Mouse (Mus musculus) liver, embryonic 16.5 days (tissue): ENCODE data around the gene Pik3ap1. TPM values are rescaled to one million over a fixed set of nuclear protein-coding genes. Genes with fewer than 3 reads are reported as not detected.

Experiments used
- ATAC-seq: fragments of 200-750 bp; cut with Nextera tagmentation; 2 replicates; pipeline ENCODE4 v1.8.0; 2017; ENCODE audit warnings: low read depth, mild to moderate bottlenecking, moderate number of reproducible peaks, moderate library complexity
- H3K27ac ChIP-seq: fragments of 300-500 bp; sonication (generic); 2 replicates; pipeline ENCODE4 v1.5.1; 2014; ENCODE audit warnings: mild to moderate bottlenecking, low read length
- H3K27me3 ChIP-seq: fragments of 300-500 bp; sonication (generic); 2 replicates; pipeline ENCODE4 v1.6.1; 2014; ENCODE audit warnings: low read depth, low read length, mixed read lengths; ENCODE audit not compliant: control insufficient read depth, insufficient read depth
- H3K36me3 ChIP-seq: fragments of 300-500 bp; sonication (generic); 2 replicates; pipeline ENCODE4 v1.6.1; 2014; ENCODE audit warnings: mild to moderate bottlenecking; ENCODE audit not compliant: control insufficient read depth, insufficient read depth
- H3K4me1 ChIP-seq: fragments of 300-500 bp; sonication (generic); 2 replicates; pipeline ENCODE4 v1.6.1; 2014; ENCODE audit warnings: low read depth, low read length, mixed read lengths; ENCODE audit not compliant: control insufficient read depth
- H3K4me2 ChIP-seq: fragments of 300-500 bp; sonication (generic); 2 replicates; pipeline ENCODE4 v1.6.1; 2014; ENCODE audit warnings: low read depth, low read length, mixed read lengths
- H3K4me3 ChIP-seq: fragments of 300-500 bp; sonication (generic); 2 replicates; pipeline ENCODE4 v1.5.1; 2014; ENCODE audit warnings: low read depth, mild to moderate bottlenecking, low read length
- H3K9ac ChIP-seq: fragments of 300-500 bp; sonication (generic); 2 replicates; pipeline ENCODE4 v1.6.1; 2014; ENCODE audit warnings: low read depth, low read length
- H3K9me3 ChIP-seq: fragments of 300-500 bp; sonication (generic); replicated peaks from 2 replicates; pipeline ENCODE4 v1.6.1; 2016; ENCODE audit warnings: low read length; ENCODE audit not compliant: control insufficient read depth
- WGBS: fragments of 180-500 bp; shearing (Covaris S2); extraction: QIAGEN DNeasy Blood & Tissue Kit; methylation state at CpG from one replicate; pipeline ENCODE4 v1.1.7; 2014; ENCODE audit not compliant: insufficient replicate concordance; 5-methylcytosine and 5-hydroxymethylcytosine counted together
- polyA plus RNA-seq: library from polyadenylated mRNA; unstranded; fragments of >200 nt; fragmentation: Nextera tagmentation; extraction: Ambion mirVana; gene quantifications from 2 replicates; pipeline ENCODE4 v1.2.1, GENCODE M21; 2015

Gene Pik3ap1
- polyA plus RNA-seq, 1 experiment from 2014 or later, result 17.9 TPM

GRCm38 (mm10) chr19:41374658-41375057 lies 10.2 kb downstream of the Pik3ap1 start:
- WGBS, result 61% methylated on average over 5 of the region's 5 CpGs
- H3K36me3 ChIP-seq, result peaks cover 7% of the 10 kb centered on the region; the same call in 1 of the 2 replicates
- H3K4me2 ChIP-seq, result no peak overlapping the region
- H3K4me3 ChIP-seq, result no peak overlapping the region
- no peaks in the 10 kb centered on the region for H3K9me3 ChIP-seq
- no peak overlapping the region for H3K9ac ChIP-seq
- ATAC-seq, result no peak
- H3K4me1 ChIP-seq, result peaks cover 4% of the 10 kb centered on the region; the same call in 1 of the 2 replicates
- no peaks in the 10 kb centered on the region for H3K27me3 ChIP-seq
- H3K27ac ChIP-seq, result no peak overlapping the region

- no peak overlapping the region for H3K4me2 ChIP-seq
- ATAC-seq, result no peak
- peaks cover 7% of the 10 kb centered on the region; the same call in 1 of the 2 replicates for H3K36me3 ChIP-seq
- no peaks in the 10 kb centered on the region for H3K9me3 ChIP-seq
- no peak overlapping the region for H3K27ac ChIP-seq
- 31% methylated on average over 4 of the region's 4 CpGs for WGBS
- no peaks in the 10 kb centered on the region for H3K27me3 ChIP-seq
- H3K9ac ChIP-seq, result no peak overlapping the region
- H3K4me3 ChIP-seq, result no peak overlapping the region
- H3K4me1 ChIP-seq, result peaks cover 4% of the 10 kb centered on the region; the same call in 1 of the 2 replicates
Observed at GRCm38 (mm10) chr19:41372322-41372721, 12.6 kb downstream of the Pik3ap1 start.

DNA sequence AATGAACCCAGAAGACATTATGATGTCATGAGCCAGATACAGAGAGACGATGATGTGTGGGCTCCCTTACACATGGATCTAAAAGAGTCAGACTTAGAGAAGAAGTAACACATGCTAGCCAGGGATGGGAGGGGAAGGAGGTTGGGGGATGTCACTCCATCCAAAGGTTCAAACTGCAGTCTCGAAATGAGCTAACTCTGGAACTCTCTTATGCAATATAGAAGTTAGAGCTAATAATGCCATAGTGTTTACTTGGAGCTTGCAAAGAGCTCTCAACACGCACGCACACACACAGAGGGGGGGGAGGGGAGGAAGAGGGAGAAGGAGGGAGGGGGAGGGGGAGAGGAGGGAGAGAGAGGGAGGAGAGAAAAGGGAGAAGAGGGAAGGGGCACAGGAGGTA lies 13.5 kb downstream of the Pik3ap1 start:
- Histone ChIP-seq H3K9ac (no peak overlapping the region), H3K4me2 (no peak overlapping the region), H3K27me3 (no peaks in the 10 kb centered on the region), H3K4me1 (peaks cover 4% of the 10 kb centered on the region; the same call in 1 of the 2 replicates), H3K27ac (no peak overlapping the region), H3K9me3 (no peaks in the 10 kb centered on the region), H3K4me3 (no peak overlapping the region), H3K36me3 (peaks cover 7% of the 10 kb centered on the region; the same call in 1 of the 2 replicates)
- WGBS, result 48% methylated on average over 4 of the region's 4 CpGs
- peak; percentile 76 for ATAC-seq

DNA sequence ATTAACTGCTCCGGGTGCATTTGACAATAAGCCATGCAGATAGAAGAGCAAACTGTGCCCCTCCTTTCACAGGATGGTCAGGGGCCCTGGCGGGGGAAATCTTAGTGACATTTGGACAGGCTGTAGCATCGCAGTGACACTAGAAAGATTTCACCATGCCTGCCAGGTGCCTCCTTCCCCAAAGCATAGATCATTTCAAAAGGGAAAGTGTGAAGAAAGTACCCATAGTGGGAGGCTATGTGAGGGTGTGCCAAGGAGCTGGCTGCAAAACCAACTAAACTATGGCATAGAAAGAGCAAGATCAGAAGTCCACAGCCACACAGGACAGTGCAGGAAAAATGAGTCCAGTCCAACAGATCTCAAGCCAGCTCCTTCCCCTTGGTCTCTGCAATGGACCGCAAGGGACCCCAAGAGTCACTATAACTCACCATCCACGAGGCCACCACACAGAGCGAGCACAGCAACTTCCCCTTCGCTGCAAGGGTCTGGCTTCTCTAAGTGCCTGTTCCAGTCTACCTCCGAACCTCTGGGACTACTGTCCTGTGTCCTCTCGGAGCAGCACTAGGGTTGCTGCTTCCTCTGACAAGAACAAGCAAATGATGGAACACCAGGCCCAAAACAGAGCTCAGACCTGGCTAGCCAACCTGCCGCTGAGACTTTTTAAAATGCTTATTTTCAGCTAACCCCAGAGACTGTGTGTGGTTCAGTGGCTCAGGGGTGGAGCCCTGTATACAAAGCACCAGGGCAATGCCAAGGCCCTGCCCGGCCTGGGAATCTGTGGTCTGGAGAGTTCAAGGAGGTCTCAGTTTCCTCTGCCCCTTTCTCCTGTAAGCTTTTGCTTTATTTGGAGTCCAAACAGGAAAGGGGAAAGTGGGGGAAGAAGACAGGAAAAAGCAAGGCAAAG lies 15.1 kb downstream of the Pik3ap1 start:
- peaks cover 7% of the 10 kb centered on the region; the same call in 1 of the 2 replicates for H3K36me3 ChIP-seq
- no peak for ATAC-seq
- H3K27ac ChIP-seq, result peak overlapping the region; percentile 49
- H3K27me3 ChIP-seq, result no peaks in the 10 kb centered on the region
- peak overlapping the region; percentile 2; the same call in 1 of the 2 replicates for H3K4me2 ChIP-seq
- H3K9ac ChIP-seq, result no peak overlapping the region
- no peak overlapping the region for H3K4me3 ChIP-seq
- no peaks in the 10 kb centered on the region for H3K9me3 ChIP-seq
- WGBS, result 28% methylated on average over 11 of the region's 11 CpGs
- peaks cover 5% of the 10 kb centered on the region for H3K4me1 ChIP-seq

- WGBS, result 32% methylated on average over 9 of the region's 9 CpGs
- no peak overlapping the region for H3K27ac ChIP-seq
Observed at GRCm38 (mm10) chr19:41366854-41367517, 17.9 kb downstream of the Pik3ap1 start.

GRCm38 (mm10) chr19:41366192-41366853 lies 18.6 kb downstream of the Pik3ap1 start:
- Histone ChIP-seq H3K9ac (no peak overlapping the region), H3K4me1 (peaks cover 3% of the 10 kb centered on the region), H3K36me3 (no peaks in the 10 kb centered on the region), H3K4me2 (no peak overlapping the region), H3K27ac (no peak overlapping the region), H3K4me3 (no peak overlapping the region), H3K9me3 (no peaks in the 10 kb centered on the region), H3K27me3 (no peaks in the 10 kb centered on the region)
- 57% methylated on average over 16 of the region's 16 CpGs for WGBS
- ATAC-seq, result no peak

More at GRCm38 (mm10) chr19:41366854-41367517, 17.9 kb downstream of the Pik3ap1 start:
- Histone ChIP-seq H3K4me3 (no peak overlapping the region), H3K9ac (no peak overlapping the region), H3K4me2 (no peak overlapping the region), H3K4me1 (peaks cover 5% of the 10 kb centered on the region), H3K27me3 (no peaks in the 10 kb centered on the region), H3K9me3 (no peaks in the 10 kb centered on the region), H3K36me3 (no peaks in the 10 kb centered on the region)
- no peak for ATAC-seq

DNA sequence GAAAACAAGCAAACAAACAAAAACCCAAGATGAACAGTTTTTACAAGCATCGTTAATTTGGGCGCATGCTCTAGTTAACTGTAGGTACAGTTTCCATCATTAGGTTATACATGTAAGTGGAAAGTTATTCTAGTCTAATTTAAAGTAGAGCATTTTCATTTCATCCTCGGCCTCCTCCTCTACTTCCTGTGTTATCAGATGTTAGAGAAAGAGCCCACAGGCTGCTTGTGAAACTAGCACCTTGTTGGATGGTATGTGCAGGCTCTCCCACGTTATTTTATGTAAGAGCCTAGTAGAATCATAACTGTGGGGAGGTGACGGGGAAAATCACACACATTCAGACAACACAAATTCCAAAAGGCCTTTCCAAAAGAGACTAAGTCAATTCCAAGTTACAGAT lies 19.3 kb downstream of the Pik3ap1 start:
- ATAC-seq, result no peak
- H3K4me3 ChIP-seq, result no peak overlapping the region
- H3K36me3 ChIP-seq, result no peaks in the 10 kb centered on the region
- no peak overlapping the region for H3K9ac ChIP-seq
- H3K27ac ChIP-seq, result no peak overlapping the region
- no peaks in the 10 kb centered on the region for H3K27me3 ChIP-seq
- no peak overlapping the region for H3K4me2 ChIP-seq
- no peaks in the 10 kb centered on the region for H3K9me3 ChIP-seq
- WGBS, result 55% methylated on average over 5 of the region's 5 CpGs
- H3K4me1 ChIP-seq, result peaks cover 3% of the 10 kb centered on the region

DNA sequence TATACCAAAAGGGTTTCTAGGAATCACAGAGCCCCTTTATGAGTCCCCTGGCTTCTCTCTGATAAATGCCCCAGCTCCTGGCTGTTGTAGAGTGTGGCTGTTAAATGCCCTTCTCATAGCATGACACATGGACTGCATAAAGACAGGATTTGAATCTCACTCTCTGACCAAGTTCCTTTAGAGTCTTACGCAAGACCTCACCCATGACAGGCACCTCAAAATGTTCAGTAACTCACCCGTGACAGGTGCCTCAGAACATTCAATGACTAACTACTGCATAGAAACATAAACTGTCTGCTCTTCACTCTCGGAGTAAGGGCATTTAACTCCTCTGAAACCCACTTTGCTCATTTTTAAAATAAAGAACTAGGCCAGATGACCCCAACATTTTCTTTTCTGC lies 20.4 kb downstream of the Pik3ap1 start:
- no peak overlapping the region for H3K9ac ChIP-seq
- ATAC-seq, result no peak
- WGBS, result 45% methylated on average over 3 of the region's 3 CpGs
- H3K27ac ChIP-seq, result no peak overlapping the region
- no peaks in the 10 kb centered on the region for H3K36me3 ChIP-seq
- H3K4me1 ChIP-seq, result peaks cover 3% of the 10 kb centered on the region
- H3K4me3 ChIP-seq, result no peak overlapping the region
- no peaks in the 10 kb centered on the region for H3K27me3 ChIP-seq
- no peaks in the 10 kb centered on the region for H3K9me3 ChIP-seq
- no peak overlapping the region for H3K4me2 ChIP-seq
